Mouse (Mus musculus) embryonic fibroblast, embryonic 13.5 days (primary cell): ENCODE measurements around the gene Prdm15.

Experiments
- CTCF ChIP-seq: IDR thresholded peaks from 2 replicates; pipeline ENCODE4 v1.5.1; 2011; ENCODE audit warnings: mild to moderate bottlenecking, control low read depth, low read length, moderate library complexity, borderline replicate concordance; ENCODE audit not compliant: insufficient read depth
- POLR2A ChIP-seq: IDR thresholded peaks from 2 replicates; pipeline ENCODE4 v1.6.1; 2011; ENCODE audit warnings: low read depth, mild to moderate bottlenecking, control low read depth, low read length, moderate library complexity

GRCm38 (mm10) chr16:97756460-97756859 lies 95.2 kb downstream of the Prdm15 start:
- TF ChIP-seq CTCF (no peak), POLR2A (no peak)
